Mouse (Mus musculus): ENCODE data around the gene Card9. TPM values are rescaled to one million over a fixed set of nuclear protein-coding genes. Genes with fewer than 3 reads are reported as not detected.

The Card9 gene
- polyA plus RNA-seq, 1 experiment from 2014 or later: 1.0 TPM

- no peak overlapping the region for H3K4me3 ChIP-seq (ENCODE audit: low read depth, low read length)
- ATAC-seq: no peak
- H3K36me3 ChIP-seq (ENCODE audit: control insufficient read depth, insufficient read depth, low read length): no peaks in the 10 kb centered on the region
- WGBS: 80% methylated on average over 1 of the region's 1 CpGs
- no peak overlapping the region for H3K4me2 ChIP-seq (ENCODE audit: low read length)
- H3K9me3 ChIP-seq (replicated peaks; ENCODE audit: control insufficient read depth, low read length, poor library complexity, severe bottlenecking): no peaks in the 10 kb centered on the region
- no peaks in the 10 kb centered on the region for H3K27me3 ChIP-seq (ENCODE audit: control insufficient read depth, insufficient read depth, low read depth, low read length)
- no peak overlapping the region for H3K9ac ChIP-seq (ENCODE audit: low read depth, low read length)
- H3K4me1 ChIP-seq (ENCODE audit: control insufficient read depth, insufficient read depth, low read length): peaks cover 10% of the 10 kb centered on the region
- H3K27ac ChIP-seq (ENCODE audit: low read length): no peak overlapping the region
These were observed 56.0 kb downstream of the Card9 start for GRCm38 (mm10) chr2:26304711-26305110.

Other genes with a start within 250 kb of the Card9 start
- 14.1 and 18.1 TPM in 2 replicates for gene Nacc2, start 237.7 kb downstream of the Card9 start, polyA plus RNA-seq (2015; fragmentation: Nextera tagmentation; extraction: Ambion mirVana)
- gene Lhx3, start 152.6 kb downstream of the Card9 start, polyA plus RNA-seq (2015; fragmentation: Nextera tagmentation; extraction: Ambion mirVana): not detected in 2 replicates
- 17.2 and 18.4 TPM in 2 replicates for gene Qsox2, start 123.4 kb downstream of the Card9 start, polyA plus RNA-seq (2015; fragmentation: Nextera tagmentation; extraction: Ambion mirVana)
- gene Ccdc187, start 66.4 kb downstream of the Card9 start, polyA plus RNA-seq (2015; fragmentation: Nextera tagmentation; extraction: Ambion mirVana): 0.21 and 0.29 TPM in 2 replicates
- 182 and 188 TPM in 2 replicates for gene Gpsm1, start 45.4 kb downstream of the Card9 start, polyA plus RNA-seq (2015; fragmentation: Nextera tagmentation; extraction: Ambion mirVana)
- gene Dnlz, start 8.8 kb downstream of the Card9 start, polyA plus RNA-seq (2015; fragmentation: Nextera tagmentation; extraction: Ambion mirVana): 24.7 and 27.2 TPM in 2 replicates
- 34.8 and 37.9 TPM in 2 replicates for gene Snapc4, start 19.7 kb upstream of the Card9 start, polyA plus RNA-seq (2015; fragmentation: Nextera tagmentation; extraction: Ambion mirVana)
- 175 and 182 TPM in 2 replicates for gene Entr1, start 28.4 kb upstream of the Card9 start, polyA plus RNA-seq (2015; fragmentation: Nextera tagmentation; extraction: Ambion mirVana)
- gene Pmpca, start 28.4 kb upstream of the Card9 start, polyA plus RNA-seq (2015; fragmentation: Nextera tagmentation; extraction: Ambion mirVana): 90.0 and 96.5 TPM in 2 replicates
- gene Inpp5e, start 48.3 kb upstream of the Card9 start, polyA plus RNA-seq (2015; fragmentation: Nextera tagmentation; extraction: Ambion mirVana): 26.9 and 27.6 TPM in 2 replicates
- 18.7 and 20.4 TPM in 2 replicates for gene Sec16a, start 84.3 kb upstream of the Card9 start, polyA plus RNA-seq (2015; fragmentation: Nextera tagmentation; extraction: Ambion mirVana)
- 10.7 and 11.4 TPM in 2 replicates for gene Notch1, start 155.7 kb upstream of the Card9 start, polyA plus RNA-seq (2015; fragmentation: Nextera tagmentation; extraction: Ambion mirVana)
- gene Egfl7, start 219.1 kb upstream of the Card9 start, polyA plus RNA-seq (2015; fragmentation: Nextera tagmentation; extraction: Ambion mirVana): 62.0 and 64.4 TPM in 2 replicates
- gene Gm20532, start 225.7 kb upstream of the Card9 start, polyA plus RNA-seq (2015; fragmentation: Nextera tagmentation; extraction: Ambion mirVana): 0.30 TPM in 1 of 2 replicates, not detected in the other
- gene Agpat2, start 243.5 kb upstream of the Card9 start, polyA plus RNA-seq (2015; fragmentation: Nextera tagmentation; extraction: Ambion mirVana): 4.0 and 4.1 TPM in 2 replicates

Data from midbrain, embryonic 16.5 days (tissue).